Mouse (Mus musculus) thymus, adult 18-20 months (tissue): ENCODE data around the gene Hist2h2ab.
A peak's percentile ranks its signal among the peaks of the same experiment; 100 is the strongest.
"Not testable (repeated sequence)": the region's sequence is repeated elsewhere in the genome, so short reads cannot be mapped to it uniquely, and the experiment has no call there.

ENCODE experiments used
- DNase-seq, 2 experiments: peaks; one replicate each; pipeline ENCODE4 v3.0.0; 2022; ENCODE audit warnings: mixed read lengths in 2 of 2

Gene Hist2h2ab

DNA sequence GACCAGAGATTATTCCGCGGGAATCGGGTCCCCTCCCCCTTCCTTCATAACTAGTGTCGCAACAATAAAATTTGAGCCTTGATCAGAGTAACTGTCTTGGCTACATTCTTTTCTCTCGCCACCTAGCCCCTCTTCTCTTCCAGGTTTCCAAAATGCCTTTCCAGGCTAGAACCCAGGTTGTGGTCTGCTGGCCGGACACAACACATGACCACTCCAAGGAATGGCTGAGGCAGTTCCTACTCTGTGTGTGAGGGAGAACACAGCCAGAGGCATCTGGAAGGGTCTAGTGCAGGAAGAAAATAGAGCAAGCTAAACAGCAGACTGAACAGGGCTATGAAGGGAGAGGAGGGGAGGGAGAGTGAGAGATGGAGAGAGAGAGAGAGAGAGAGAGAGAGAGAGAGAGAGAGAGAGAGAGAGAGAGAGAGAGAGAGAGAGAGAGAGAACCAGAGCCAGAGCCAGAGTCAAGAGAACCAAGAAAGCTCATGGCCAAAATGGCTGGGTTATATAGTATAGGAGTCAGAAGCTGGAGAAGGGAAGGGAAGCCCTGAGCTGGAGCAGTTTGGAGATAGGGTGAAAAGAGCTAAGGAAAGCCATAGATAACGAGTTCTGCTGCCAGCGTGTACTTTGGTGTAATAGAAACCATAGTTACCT, 20.9 kb upstream of the Hist2h2ab start:
- DNase-seq, result not testable (repeated sequence)

DNA sequence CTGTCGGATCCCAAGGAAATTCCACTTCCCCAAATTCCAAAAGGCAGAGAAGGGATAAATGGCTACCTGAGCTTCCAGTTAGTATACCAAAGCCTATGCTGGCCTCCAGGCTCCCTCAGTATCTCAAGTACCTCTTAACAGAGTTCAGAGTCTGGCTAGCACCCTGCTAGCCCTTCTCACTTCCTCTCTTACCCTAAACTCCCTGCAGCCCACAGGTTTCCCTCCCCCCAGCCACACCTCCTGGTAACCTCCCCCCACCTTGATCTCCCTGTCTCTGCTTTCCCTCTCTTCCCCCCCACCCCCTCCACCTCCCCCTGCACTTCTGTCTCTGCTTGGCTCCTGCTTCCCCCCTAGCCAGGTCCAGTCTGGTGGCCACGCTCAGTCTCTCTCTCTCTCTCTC, 19.9 kb upstream of the Hist2h2ab start:
- DNase-seq, result no peak

DNA sequence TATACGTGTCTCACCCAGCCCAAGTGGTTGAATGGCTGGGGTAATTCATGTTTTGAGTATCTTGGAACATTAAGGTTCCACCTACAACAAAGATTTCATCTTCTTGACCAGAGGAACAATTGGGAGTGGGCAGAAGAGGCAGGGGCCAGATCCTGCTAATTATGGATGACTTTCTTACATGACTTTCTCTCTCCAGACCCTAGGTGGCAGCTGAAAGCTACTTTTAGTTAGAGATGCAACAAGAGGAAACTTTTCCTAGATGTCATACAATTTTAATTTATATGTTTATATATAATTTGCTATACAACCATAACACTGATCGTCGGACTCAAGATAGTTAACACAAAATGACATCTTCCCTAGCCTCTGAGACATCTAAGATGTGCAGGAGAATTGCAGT, 11.8 kb upstream of the Hist2h2ab start:
- no peak for DNase-seq

DNA sequence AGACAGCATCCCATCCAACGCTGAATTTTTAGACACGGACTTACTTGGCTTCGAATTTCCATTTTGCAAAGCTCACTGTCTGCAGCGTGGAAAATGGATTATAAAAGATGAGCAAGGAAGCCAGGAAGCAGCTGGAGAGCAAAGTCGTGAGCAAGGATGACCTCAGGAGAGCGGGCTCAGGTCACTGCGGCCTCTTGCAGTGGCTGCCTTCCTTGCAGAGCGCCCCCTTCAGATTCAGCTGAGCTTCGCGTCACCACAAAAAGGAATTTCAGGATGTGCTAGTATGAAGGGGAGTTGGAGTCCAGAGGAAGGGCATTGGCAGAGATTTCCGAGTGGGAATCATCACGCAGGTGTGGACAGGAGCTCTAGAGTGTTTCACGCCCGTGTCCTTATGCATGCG, 10.4 kb upstream of the Hist2h2ab start:
- no peak for DNase-seq

DNA sequence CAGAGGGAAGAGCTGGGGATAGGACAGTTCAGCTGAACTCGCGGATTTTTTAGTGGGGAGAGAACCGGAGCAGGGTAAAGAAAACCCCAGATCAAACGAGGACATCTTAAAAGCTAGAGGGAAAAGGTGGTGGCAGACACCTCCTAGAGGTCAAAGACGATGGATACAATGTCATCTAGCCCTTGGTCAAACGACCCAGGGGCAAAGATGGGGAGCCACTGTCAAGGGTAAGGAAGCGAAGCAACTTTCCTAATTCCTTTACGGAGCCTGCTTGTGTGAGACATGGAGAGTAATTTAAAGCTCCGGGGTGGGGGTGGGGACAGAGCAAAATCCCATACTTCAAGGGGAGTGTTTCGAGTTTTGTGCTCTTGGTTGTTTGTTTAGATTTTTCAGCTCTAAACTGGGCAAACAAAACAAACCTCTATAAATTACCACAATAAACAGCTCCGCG, 449 bp upstream of the Hist2h2ab start:
- DNase-seq, result peak in 1 of 2 experiments; percentile 56

DNA sequence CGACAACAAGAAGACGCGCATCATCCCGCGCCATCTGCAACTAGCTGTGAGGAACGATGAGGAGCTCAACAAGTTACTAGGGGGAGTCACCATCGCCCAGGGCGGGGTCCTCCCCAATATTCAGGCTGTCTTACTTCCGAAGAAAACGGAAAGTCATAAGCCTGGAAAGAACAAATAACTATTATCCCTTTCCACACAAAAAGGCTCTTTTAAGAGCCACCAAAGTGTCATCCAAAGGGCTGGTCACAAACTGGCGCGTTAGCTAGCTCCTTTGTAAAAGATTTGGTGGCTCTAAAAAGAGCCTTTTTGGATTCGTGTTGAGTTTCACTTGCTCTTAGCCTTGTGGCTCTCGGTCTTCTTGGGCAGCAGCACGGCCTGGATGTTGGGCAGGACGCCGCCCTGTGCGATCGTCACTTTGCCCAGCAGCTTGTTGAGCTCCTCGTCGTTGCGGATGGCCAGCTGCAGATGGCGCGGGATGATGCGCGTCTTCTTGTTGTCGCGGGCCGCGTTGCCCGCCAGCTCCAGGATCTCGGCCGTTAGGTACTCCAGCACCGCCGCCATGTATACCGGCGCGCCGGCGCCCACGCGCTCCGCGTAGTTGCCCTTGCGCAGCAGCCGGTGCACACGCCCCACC, 583 bp downstream of the Hist2h2ab start:
- not testable (repeated sequence) for DNase-seq

DNA sequence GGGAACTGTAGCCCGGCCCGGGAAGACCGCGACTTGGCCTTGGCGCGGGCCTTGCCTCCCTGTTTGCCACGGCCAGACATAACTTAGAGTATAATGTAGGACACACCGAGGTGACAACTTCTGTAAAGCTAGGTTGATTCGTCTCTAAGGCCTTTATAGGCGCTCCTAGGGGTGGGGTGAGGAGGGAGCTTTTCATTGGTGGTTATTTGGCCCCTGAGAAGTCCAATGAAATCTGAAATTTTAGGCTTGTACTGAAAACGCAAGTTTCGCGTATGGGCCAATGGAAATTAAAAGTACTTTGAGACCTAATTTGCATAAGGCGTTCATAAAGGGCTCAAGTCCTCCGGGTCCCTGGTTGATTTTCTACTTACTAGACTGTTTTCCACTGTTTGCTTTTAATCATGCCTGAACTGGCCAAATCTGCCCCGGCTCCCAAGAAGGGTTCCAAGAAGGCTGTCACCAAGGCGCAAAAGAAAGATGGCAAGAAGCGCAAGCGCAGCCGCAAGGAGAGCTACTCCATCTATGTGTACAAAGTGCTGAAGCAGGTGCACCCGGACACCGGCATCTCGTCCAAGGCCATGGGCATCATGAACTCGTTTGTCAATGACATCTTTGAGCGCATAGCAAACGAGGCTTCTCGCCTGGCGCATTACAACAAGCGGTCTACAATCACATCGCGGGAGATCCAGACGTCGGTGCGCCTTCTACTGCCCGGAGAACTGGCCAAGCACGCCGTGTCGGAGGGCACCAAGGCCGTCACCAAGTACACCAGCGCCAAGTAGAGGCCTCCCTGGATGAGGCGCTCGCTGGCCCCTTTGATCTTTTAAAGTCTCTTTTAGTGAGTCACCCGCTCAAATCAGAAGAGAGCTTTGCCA, 1.3 kb downstream of the Hist2h2ab start, which contains the start of the genes Hist2h2ac and Hist2h2be:
TSS of gene Hist2h2ac (minus strand) at position 116 of the 875 bp plus-strand sequence.
TSS of gene Hist2h2be (plus strand) at position 355 of the 875 bp plus-strand sequence.
- DNase-seq, result peak; percentile 75 to 92

DNA sequence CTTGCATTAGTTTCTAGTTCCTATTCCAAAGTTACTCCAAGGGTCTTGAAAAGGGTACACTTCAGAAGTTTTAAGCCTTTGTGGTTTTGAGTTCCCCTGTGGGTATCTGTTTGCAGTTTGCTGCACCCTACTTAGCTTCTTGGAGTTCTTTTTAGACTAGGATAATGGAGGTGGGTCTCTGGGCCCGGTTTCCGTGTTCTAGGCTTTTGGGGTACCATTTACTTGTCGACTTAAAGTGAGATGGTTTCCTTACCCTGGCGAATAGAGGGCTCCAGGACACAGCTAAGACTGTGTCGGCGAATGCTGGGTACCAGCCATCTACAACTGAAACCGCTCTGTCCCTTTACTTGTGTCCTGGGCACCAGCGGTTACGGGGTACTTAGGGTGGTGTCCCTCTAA, 2.0 kb downstream of the Hist2h2ab start:
- peak in 1 of 2 experiments; percentile 36 for DNase-seq

DNA sequence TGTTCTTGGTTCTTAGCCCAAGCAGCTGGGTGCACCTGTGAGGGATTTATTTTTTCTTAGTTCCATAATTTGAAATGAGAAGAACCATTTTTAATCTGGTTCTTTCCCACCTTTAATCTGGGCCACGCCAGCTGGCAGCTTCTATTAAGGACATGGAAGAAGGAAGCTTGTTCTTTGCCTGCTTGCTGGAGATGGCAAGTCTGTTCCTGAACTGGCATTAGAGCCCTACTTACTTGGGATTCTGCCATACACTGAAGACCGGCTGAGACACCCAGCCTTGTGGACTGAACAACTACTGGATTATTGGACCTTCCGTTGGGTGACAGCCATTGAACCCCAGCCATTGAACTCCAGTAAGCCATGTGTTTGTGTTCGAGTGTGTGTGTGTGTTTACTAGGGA, 3.1 kb downstream of the Hist2h2ab start:
- DNase-seq, result no peak

DNA sequence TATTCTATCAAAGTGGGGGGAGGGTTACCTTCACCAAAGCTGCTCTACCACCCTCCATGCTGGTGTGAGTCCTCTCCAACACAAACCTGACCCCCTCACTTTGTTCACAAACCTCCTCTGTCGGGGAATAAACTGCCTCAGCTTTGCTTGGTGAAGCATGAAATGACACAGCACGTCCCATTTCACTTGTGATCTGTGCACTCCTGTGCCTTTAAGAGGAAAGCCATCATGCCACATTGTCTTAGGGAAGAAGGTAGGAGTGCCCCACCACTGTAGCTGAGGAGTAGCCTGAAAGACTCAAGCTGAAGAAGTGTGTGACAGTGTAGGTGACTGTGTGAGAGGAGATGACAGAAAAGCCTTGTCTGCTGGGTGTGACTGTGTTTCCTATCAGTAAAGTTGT, 5.8 kb downstream of the Hist2h2ab start:
- no peak for DNase-seq

DNA sequence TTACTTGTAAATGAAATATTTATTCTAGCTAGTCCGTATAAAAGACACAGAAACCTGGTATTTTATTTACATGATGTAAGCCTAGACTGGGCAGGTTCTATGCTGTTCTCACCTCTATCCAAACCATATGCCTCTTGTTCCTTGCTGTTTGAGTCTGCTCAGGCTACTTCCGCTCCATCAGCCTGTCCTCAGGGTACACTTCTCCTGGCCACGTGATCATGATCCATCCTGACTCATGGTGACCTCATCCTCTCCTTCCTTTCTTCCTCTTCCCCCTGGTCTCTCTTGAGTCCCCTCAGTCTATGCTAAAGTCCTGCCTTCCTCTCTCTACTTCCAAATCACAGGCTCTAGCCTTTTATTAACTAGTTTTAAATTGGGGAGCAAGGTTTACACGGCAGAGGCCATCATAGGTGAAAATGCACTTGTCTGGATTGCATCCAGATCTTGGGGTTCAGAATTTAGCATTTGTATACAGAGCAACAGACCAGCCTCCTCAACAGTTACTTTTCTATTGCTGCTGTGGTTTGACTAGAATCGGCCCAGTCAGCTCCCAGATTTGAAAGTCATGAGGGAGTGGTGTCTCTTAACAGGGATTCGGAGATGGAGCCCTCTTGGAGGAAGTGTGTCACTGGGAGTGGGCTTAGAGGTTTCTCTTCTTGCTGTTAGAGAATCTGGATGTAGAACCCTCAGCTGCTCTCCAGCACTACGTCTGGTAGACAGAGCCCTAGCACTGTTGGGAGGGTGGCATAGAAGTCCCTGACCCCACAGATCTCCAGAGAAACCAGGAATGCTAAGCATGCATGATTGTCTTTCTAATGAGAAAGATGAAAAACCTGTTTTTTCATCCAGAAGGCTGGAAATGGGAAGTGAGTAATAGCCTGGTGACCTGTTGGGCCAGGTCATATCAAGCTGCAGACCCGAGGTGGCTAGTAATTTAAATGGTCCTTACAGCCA, 7.3 kb downstream of the Hist2h2ab start:
- no peak for DNase-seq

DNA sequence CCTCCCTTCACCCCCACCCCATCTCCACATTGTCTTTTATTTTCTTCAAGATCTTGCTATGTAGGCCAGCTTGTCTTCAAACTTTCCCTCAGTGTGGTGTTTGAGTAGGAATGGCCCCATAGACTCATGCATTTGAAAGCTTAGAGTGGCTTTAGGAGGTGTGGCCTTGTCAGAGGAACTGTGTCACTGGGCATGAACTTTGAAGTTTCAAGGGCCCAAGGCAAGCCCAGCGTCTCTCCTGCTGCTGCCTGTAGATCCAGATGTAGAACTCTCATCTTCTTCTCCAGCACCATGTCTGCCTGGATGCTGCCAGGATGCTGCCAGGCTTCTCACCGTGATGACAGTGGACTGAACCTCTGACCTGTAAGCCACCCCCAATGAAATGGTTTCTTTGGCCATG, 9.2 kb downstream of the Hist2h2ab start:
- no peak for DNase-seq

DNA sequence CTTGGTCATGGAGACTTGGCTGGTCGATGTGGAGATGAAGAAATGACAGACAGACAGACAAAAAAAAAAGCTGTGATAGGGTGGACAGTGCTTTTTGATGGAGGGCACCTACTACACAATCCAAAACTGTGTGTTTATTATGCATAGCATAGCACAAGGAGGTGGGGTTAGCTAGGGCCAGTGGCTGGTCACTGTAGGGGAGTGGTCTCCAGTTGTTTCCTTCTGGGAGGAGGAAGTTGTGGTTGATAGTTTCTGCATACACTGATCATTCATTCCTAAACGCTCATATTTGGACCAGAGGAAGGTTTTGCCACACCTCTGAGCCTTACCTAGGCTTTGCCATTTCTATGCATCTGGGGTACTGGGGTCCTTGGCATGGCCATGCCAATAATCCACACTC, 10.7 kb downstream of the Hist2h2ab start:
- no peak for DNase-seq

DNA sequence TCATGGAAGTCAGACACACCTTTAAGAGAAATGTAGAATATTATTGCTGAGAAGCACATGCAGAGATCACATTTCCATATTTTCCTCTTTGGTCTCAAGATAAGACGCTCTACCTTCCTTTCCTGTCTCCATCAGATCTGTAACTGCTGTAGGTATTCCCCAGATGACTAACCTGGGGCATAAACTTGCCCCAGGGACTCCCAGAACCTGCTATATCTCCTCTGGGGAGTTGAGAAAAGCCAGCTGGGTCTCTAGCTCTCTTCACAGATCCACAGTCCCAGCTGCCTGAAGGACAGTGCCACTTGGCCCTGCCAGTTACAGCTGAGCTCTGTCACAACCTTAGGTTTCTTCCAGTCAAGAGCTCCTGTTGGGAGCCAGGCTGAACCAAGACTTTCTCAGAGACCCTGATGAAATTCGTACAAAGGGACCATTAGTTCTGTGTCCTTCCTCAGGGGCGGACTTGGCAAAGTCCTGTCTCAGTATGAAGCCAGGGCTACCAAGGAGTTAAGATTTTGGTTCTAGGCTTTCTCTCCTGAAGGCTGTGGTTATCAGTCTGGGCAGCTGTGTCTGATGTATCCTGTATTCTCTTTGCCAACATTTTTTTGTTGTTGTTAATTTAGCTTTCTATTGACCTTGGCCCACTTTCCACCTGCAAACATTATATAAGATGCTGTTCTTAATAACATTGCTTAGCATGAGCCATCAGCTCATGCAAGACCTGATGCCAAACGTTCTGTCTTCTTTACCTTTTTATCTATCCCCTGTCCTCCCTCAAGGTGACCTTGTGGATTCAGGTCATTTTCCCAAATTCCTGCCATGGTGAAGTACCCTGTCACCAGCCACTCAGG, 11.5 kb downstream of the Hist2h2ab start:
- DNase-seq, result no peak

DNA sequence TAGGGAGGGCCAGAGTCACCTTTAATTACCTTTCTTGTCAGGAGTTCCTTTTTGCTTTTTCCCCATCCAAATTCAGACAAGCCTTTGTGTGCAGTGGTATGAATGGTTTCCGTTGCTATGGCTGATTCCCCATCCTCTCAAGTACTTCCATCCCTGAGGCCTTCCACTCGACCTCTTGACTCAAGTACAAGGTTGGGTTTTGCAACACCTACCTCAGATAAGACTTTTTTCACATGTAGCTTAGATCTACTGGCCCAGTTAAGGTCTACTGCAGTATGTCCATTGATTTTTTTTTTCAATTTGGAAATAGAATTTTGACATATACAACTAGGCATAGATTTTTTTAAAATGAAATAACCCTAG, 12.1 kb downstream of the Hist2h2ab start:
- DNase-seq, result no peak

DNA sequence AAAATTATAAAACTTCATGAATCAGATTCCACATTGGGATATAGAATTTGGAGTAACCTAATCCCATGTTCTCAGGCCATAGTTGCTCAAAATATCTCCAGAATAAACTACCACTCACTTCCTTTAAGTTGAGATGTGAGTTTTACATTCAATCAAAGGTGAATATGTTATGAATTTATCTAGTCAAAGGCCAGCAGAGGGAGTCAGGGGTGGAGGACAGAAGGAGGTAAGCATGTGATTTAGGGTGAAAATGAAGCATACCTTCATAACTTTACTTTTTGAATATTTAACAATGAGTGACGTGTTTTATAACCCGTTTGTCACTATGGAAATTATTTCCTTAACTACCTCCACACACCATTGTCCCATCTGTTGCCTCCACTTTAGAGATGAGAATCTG, 15.2 kb downstream of the Hist2h2ab start:
- DNase-seq, result no peak

DNA sequence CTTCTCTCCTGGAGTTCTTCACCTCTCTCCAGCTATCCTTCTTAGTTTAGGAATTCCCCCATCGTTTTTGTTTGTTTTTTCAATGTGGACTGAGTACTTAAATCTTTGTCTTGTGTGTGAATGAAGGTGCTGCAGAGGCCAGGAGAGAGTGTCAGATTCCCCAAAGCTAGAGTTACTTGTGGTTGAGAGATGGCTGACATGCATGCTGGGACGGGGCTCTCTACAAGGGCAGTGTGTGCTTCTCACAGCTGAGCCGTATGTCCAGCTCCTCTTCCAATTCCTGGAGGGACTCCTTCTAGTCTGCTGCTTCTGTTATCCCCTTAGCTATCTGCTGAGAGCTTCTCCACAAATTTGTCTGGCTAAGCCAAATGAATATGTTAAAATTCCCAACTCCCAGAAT, 16.2 kb downstream of the Hist2h2ab start:
- no peak for DNase-seq

DNA sequence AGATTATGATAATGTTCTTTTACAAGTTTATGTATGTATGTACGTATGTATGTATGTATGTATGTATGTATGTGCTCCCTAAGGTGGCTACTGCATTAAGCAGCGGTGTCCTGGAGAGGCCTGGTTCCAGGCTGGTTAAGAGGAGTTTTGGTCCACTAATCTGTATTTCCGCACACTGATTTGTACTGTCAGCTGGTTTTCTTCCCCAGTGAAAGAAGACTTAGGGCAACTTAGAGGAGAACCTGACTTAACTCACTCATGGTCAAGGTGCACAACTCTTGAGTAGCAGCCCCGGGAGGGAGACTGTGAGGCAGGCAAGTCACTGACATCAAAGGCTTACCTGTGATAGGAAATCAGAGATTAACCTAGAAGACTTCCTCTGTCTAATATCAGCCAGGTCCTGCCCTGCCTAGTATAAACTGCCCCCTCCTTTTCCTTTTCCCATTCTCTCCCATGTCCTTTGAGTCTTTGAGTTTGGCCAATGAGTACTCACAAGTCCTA, 17.2 kb downstream of the Hist2h2ab start:
- DNase-seq, result no peak

DNA sequence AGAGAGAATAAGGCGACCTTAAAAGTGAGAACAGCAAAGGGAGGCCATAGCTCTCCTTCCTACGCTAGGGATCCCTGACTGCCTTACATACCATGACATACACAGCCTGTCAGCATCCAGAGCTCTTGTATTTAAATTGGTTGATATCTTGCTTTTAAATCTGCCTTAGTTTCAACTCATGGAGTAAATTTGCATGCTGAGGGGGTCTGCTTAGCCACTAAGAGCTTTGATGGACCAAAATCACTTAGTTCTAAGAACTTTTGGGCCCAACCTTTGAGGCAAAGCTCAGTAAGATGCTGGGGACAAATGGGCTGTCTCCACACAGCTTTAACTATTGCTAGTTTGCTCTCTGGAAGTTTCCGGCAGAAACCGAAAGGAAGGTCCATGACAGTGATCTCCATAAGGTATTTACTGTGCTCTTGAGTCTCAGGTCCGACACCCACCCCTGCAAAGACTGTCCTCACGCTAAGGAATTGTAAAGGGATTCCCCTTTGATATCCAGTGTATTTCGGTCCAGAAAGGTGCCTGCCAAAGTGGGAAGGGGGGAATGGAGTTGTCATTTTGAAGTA, 17.8 kb downstream of the Hist2h2ab start:
- DNase-seq, result no peak

DNA sequence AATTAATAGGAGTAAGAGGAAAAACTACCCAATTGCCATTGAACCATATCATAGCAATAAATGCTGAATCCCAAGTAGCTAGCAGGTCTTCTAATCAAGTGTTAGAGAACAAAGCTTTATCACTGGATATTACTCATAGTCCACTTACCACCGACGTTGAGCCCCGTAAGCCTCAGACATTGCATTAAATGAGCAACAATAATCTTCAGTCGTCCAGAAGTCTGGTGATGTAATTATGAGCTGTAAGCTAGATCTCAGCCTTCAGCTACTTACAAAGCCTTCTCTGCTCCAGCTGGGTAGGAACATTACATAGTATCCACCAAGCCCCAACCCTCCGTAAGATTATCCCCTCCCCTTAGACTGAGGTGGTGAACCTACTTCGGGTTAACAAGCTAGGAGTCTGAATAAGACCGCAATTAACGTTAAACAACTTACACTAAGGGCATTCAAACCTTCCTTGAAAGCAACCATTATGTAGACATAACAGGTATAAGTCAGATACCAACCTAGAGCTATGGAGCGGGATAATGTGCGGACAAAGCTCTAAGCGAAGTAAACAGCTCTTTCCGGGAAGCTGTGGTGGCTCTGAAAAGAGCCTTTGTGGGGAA, 18.3 kb downstream of the Hist2h2ab start:
- DNase-seq, result no peak
